Mouse (Mus musculus) hindbrain, embryonic 15.5 days (tissue): ENCODE data around the gene Rhou. TPM values are rescaled to one million over a fixed set of nuclear protein-coding genes. Genes with fewer than 3 reads are reported as not detected.
"Not testable (repeated sequence)": the region's sequence is repeated elsewhere in the genome, so short reads cannot be mapped to it uniquely, and the experiment has no call there.

Experiments used
- ATAC-seq: fragments of 200-750 bp; cut with Nextera tagmentation; 2 replicates; pipeline ENCODE4 v1.8.0; 2017; ENCODE audit warnings: low read depth, moderate number of reproducible peaks, moderate TSS enrichment; ENCODE audit not compliant: low FRiP score
- H3K27ac ChIP-seq: fragments of 300-500 bp; sonication (generic); replicated peaks from 2 replicates; pipeline ENCODE4 v1.5.1; 2015; ENCODE audit warnings: mild to moderate bottlenecking, inconsistent platforms
- H3K27me3 ChIP-seq: fragments of 300-500 bp; sonication (generic); 2 replicates; pipeline ENCODE4 v1.6.1; 2015; ENCODE audit warnings: control low read depth, inconsistent platforms
- H3K36me3 ChIP-seq: fragments of 300-500 bp; sonication (generic); 2 replicates; pipeline ENCODE4 v1.6.1; 2015; ENCODE audit warnings: control low read depth, inconsistent platforms
- H3K4me1 ChIP-seq: fragments of 300-500 bp; sonication (generic); replicated peaks from 2 replicates; pipeline ENCODE4 v1.6.1; 2015; ENCODE audit warnings: control low read depth, inconsistent platforms
- H3K4me2 ChIP-seq: fragments of 300-500 bp; sonication (generic); 2 replicates; pipeline ENCODE4 v1.6.1; 2015; ENCODE audit warnings: moderate library complexity, mild to moderate bottlenecking, inconsistent platforms
- H3K4me3 ChIP-seq: fragments of 300-500 bp; sonication (generic); 2 replicates; pipeline ENCODE4 v1.5.1; 2015; ENCODE audit warnings: mild to moderate bottlenecking, inconsistent platforms
- H3K9ac ChIP-seq: fragments of 300-500 bp; sonication (generic); 2 replicates; pipeline ENCODE4 v1.6.1; 2015; ENCODE audit warnings: inconsistent platforms
- H3K9me3 ChIP-seq: fragments of 300-500 bp; sonication (generic); 2 replicates; pipeline ENCODE4 v1.6.1; 2016; ENCODE audit warnings: control low read depth, inconsistent platforms
- WGBS: fragments of 180-500 bp; shearing (Covaris S2); methylation state at CpG from one replicate; pipeline ENCODE4 v1.1.7; 2015; 5-methylcytosine and 5-hydroxymethylcytosine counted together
- polyA plus RNA-seq: library from polyadenylated mRNA; unstranded; fragments of >200 nt; fragmentation: Nextera tagmentation; extraction: Ambion mirVana; gene quantifications from 2 replicates; pipeline ENCODE4 v1.2.1, GENCODE M21; 2015

The Rhou gene
- 10.5 and 11.9 TPM in 2 replicates for polyA plus RNA-seq

- peak within 1 kb of the TSS; percentile 89 for H3K27ac ChIP-seq
- peak within 1 kb of the TSS; percentile 69 for H3K4me2 ChIP-seq
- no peaks in the 10 kb centered on the region for H3K9me3 ChIP-seq
- no peaks in the 10 kb centered on the region for H3K27me3 ChIP-seq
- ATAC-seq: peak; percentile 94
- peak within 1 kb of the TSS; percentile 68 for H3K4me3 ChIP-seq
- 0% methylated on average over 44 of the region's 58 CpGs for WGBS
- H3K4me1 ChIP-seq: peaks cover 20% of the 10 kb centered on the region
- peak within 1 kb of the TSS; percentile 77 for H3K9ac ChIP-seq
- H3K36me3 ChIP-seq: peaks cover 23% of the 10 kb centered on the region
Measured at GRCm38 (mm10) chr8:123653308-123653993, at the start of gene Rhou. Gene Rhou, plus strand, starts transcription at chr8:123653929.

- not testable (repeated sequence) for H3K27ac ChIP-seq, H3K27me3 ChIP-seq, H3K4me1 ChIP-seq, H3K36me3 ChIP-seq, ATAC-seq, H3K4me3 ChIP-seq, H3K4me2 ChIP-seq, H3K9me3 ChIP-seq, H3K9ac ChIP-seq
- WGBS: no CpG with 5 or more reads among the region's 5 CpGs
Measured at GRCm38 (mm10) chr8:123612652-123613051, 41.1 kb upstream of the Rhou start.

GRCm38 (mm10) chr8:123623523-123623922, 30.2 kb upstream of the Rhou start:
- not testable (repeated sequence) for H3K36me3 ChIP-seq, H3K4me1 ChIP-seq, H3K9me3 ChIP-seq, H3K9ac ChIP-seq, H3K27ac ChIP-seq, H3K4me3 ChIP-seq, ATAC-seq, H3K4me2 ChIP-seq
- WGBS: no CpG with 5 or more reads among the region's 39 CpGs
- peaks cover 26% of the 10 kb centered on the region for H3K27me3 ChIP-seq

GRCm38 (mm10) chr8:123624274-123624673, 29.5 kb upstream of the Rhou start:
- no peak overlapping the region for H3K4me3 ChIP-seq
- WGBS: 68% methylated on average over 5 of the region's 5 CpGs
- H3K4me1 ChIP-seq: peaks cover 10% of the 10 kb centered on the region
- no peaks in the 10 kb centered on the region for H3K9me3 ChIP-seq
- peaks cover 26% of the 10 kb centered on the region for H3K27me3 ChIP-seq
- no peaks in the 10 kb centered on the region for H3K36me3 ChIP-seq
- no peak for ATAC-seq
- no peak overlapping the region for H3K9ac ChIP-seq
- no peak overlapping the region for H3K4me2 ChIP-seq
- no peak overlapping the region for H3K27ac ChIP-seq

GRCm38 (mm10) chr8:123624702-123625101, 29.0 kb upstream of the Rhou start:
- Histone ChIP-seq H3K36me3 (no peaks in the 10 kb centered on the region), H3K9me3 (no peaks in the 10 kb centered on the region), H3K4me2 (no peak overlapping the region), H3K9ac (no peak overlapping the region), H3K4me1 (peaks cover 12% of the 10 kb centered on the region), H3K4me3 (no peak overlapping the region), H3K27ac (no peak overlapping the region), H3K27me3 (peaks cover 26% of the 10 kb centered on the region)
- WGBS: 57% methylated on average over 1 of the region's 1 CpGs
- ATAC-seq: no peak

- no peak for ATAC-seq
- Histone ChIP-seq H3K9ac (no peak overlapping the region), H3K27ac (no peak overlapping the region), H3K9me3 (no peaks in the 10 kb centered on the region), H3K4me2 (no peak overlapping the region), H3K4me3 (no peak overlapping the region), H3K27me3 (peaks cover 29% of the 10 kb centered on the region), H3K4me1 (peaks cover 15% of the 10 kb centered on the region), H3K36me3 (no peaks in the 10 kb centered on the region)
- WGBS: 29% methylated on average over 2 of the region's 2 CpGs
Measured at GRCm38 (mm10) chr8:123625717-123626116, 28.0 kb upstream of the Rhou start.

GRCm38 (mm10) chr8:123627410-123628147, 26.1 kb upstream of the Rhou start:
- Histone ChIP-seq H3K36me3 (no peaks in the 10 kb centered on the region), H3K27ac (no peak overlapping the region), H3K27me3 (peaks cover 33% of the 10 kb centered on the region), H3K4me1 (peaks cover 17% of the 10 kb centered on the region), H3K4me3 (no peak overlapping the region), H3K9me3 (no peaks in the 10 kb centered on the region), H3K9ac (no peak overlapping the region), H3K4me2 (no peak overlapping the region)
- ATAC-seq: no peak
- 62% methylated on average over 6 of the region's 6 CpGs for WGBS

GRCm38 (mm10) chr8:123628253-123628967, 25.3 kb upstream of the Rhou start:
- Histone ChIP-seq H3K36me3 (no peaks in the 10 kb centered on the region), H3K27ac (no peak overlapping the region), H3K4me1 (peaks cover 17% of the 10 kb centered on the region), H3K9ac (no peak overlapping the region), H3K9me3 (no peaks in the 10 kb centered on the region), H3K27me3 (peaks cover 33% of the 10 kb centered on the region), H3K4me2 (peak overlapping the region; percentile 59), H3K4me3 (peak overlapping the region; percentile 31)
- 2% methylated on average over 8 of the region's 8 CpGs for WGBS
- peak; percentile 49; the same call in 1 of the 2 replicates for ATAC-seq

- no peak overlapping the region for H3K9ac ChIP-seq
- H3K4me2 ChIP-seq: peak overlapping the region; percentile 59
- H3K27me3 ChIP-seq: peaks cover 33% of the 10 kb centered on the region
- no peaks in the 10 kb centered on the region for H3K36me3 ChIP-seq
- peak overlapping the region; percentile 31 for H3K4me3 ChIP-seq
- ATAC-seq: peak; percentile 36; the same call in 1 of the 2 replicates
- H3K4me1 ChIP-seq: peaks cover 17% of the 10 kb centered on the region
- H3K9me3 ChIP-seq: no peaks in the 10 kb centered on the region
- 10% methylated on average over 19 of the region's 19 CpGs for WGBS
- H3K27ac ChIP-seq: no peak overlapping the region
Measured at GRCm38 (mm10) chr8:123628968-123629755, 24.6 kb upstream of the Rhou start.

- no peak for ATAC-seq
- peaks cover 24% of the 10 kb centered on the region for H3K27me3 ChIP-seq
Measured at GRCm38 (mm10) chr8:123630058-123630457, 23.7 kb upstream of the Rhou start.

GRCm38 (mm10) chr8:123630841-123631251, 22.9 kb upstream of the Rhou start:
- Histone ChIP-seq H3K4me1 (peaks cover 17% of the 10 kb centered on the region), H3K4me2 (peak overlapping the region; percentile 47), H3K36me3 (no peaks in the 10 kb centered on the region), H3K9me3 (no peaks in the 10 kb centered on the region), H3K27me3 (peaks cover 16% of the 10 kb centered on the region; the same call in 1 of the 2 replicates), H3K4me3 (peak overlapping the region; percentile 27), H3K27ac (no peak overlapping the region), H3K9ac (no peak overlapping the region)
- ATAC-seq: no peak
- 30% methylated on average over 12 of the region's 12 CpGs for whole genome bisulfite sequencing

More at GRCm38 (mm10) chr8:123630058-123630457, 23.7 kb upstream of the Rhou start:
- Histone ChIP-seq H3K27ac (no peak overlapping the region), H3K4me1 (peaks cover 17% of the 10 kb centered on the region), H3K36me3 (no peaks in the 10 kb centered on the region), H3K4me2 (peak overlapping the region; percentile 47), H3K9me3 (no peaks in the 10 kb centered on the region), H3K4me3 (no peak overlapping the region), H3K9ac (no peak overlapping the region)
- 46% methylated on average over 10 of the region's 10 CpGs for WGBS
